Mouse (Mus musculus) hindbrain, embryonic 13.5 days (tissue): ENCODE data around the gene Naxe. TPM values are rescaled to one million over a fixed set of nuclear protein-coding genes. Genes with fewer than 3 reads are reported as not detected.

Experiments
- ATAC-seq: fragments of 200-750 bp; cut with Nextera tagmentation; 2 replicates; pipeline ENCODE4 v1.8.0; 2017; ENCODE audit warnings: moderate TSS enrichment; ENCODE audit not compliant: low FRiP score
- H3K27ac ChIP-seq: fragments of 300-500 bp; sonication (generic); 2 replicates; pipeline ENCODE4 v1.5.1; 2015; ENCODE audit warnings: inconsistent platforms, mild to moderate bottlenecking, moderate library complexity
- H3K27me3 ChIP-seq: fragments of 300-500 bp; sonication (generic); 2 replicates; pipeline ENCODE4 v1.6.1; 2015; ENCODE audit warnings: mild to moderate bottlenecking, inconsistent platforms
- H3K36me3 ChIP-seq: fragments of 300-500 bp; sonication (generic); 2 replicates; pipeline ENCODE4 v1.6.1; 2015; ENCODE audit warnings: mild to moderate bottlenecking, inconsistent platforms
- H3K4me1 ChIP-seq: fragments of 300-500 bp; sonication (generic); replicated peaks from 2 replicates; pipeline ENCODE4 v1.6.1; 2015; ENCODE audit warnings: inconsistent platforms
- H3K4me2 ChIP-seq: fragments of 300-500 bp; sonication (generic); 2 replicates; pipeline ENCODE4 v1.6.1; 2015; ENCODE audit warnings: inconsistent platforms, mild to moderate bottlenecking, moderate library complexity
- H3K4me3 ChIP-seq: fragments of 300-500 bp; sonication (generic); 2 replicates; pipeline ENCODE4 v1.5.1; 2015; ENCODE audit warnings: mild to moderate bottlenecking, inconsistent platforms
- H3K9ac ChIP-seq: fragments of 300-500 bp; sonication (generic); 2 replicates; pipeline ENCODE4 v1.6.1; 2015; ENCODE audit warnings: mild to moderate bottlenecking, inconsistent platforms
- H3K9me3 ChIP-seq: fragments of 300-500 bp; sonication (generic); 2 replicates; pipeline ENCODE4 v1.6.1; 2016; ENCODE audit warnings: inconsistent platforms
- WGBS: fragments of 180-500 bp; shearing (Covaris S2); methylation state at CpG from one replicate; pipeline ENCODE4 v1.1.7; 2015; 5-methylcytosine and 5-hydroxymethylcytosine counted together
- polyA plus RNA-seq: library from polyadenylated mRNA; unstranded; fragments of >200 nt; fragmentation: Nextera tagmentation; extraction: Ambion mirVana; gene quantifications from 2 replicates; pipeline ENCODE4 v1.2.1, GENCODE M21; 2015

Naxe gene
- polyA plus RNA-seq, 1 experiment from 2014 or later: 163 TPM

DNA sequence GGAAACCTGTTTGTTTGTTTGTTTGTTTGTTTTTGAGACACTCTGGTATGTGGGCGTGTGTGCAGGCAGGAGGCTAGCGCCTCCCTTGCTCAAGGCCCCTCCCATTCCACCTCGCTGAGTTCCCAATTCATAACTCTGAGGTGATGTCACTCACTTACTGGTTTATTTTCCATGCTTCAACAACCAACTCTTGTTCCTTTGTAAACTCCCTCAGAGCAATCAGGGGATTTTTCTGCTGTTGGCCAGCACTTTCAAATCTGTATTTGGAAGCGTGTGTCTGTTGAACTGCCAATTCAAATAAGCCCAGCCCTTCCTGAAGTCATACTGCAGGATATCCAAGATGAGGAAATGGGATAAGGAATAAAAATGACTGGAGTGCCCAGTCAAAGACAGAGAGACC, 24.4 kb upstream of the Naxe start:
- no peaks in the 10 kb centered on the region for H3K36me3 ChIP-seq
- H3K27ac ChIP-seq: no peak overlapping the region
- no peak for ATAC-seq
- peak overlapping the region; percentile 47 for H3K4me3 ChIP-seq
- H3K4me1 ChIP-seq: peaks cover 18% of the 10 kb centered on the region
- 21% methylated on average over 4 of the region's 4 CpGs for WGBS
- H3K27me3 ChIP-seq: no peaks in the 10 kb centered on the region
- H3K9ac ChIP-seq: 0 out of 2 replicates have a peak overlapping the region, but pooled peaks have one; percentile 2
- H3K4me2 ChIP-seq: peak overlapping the region; percentile 81
- H3K9me3 ChIP-seq: no peaks in the 10 kb centered on the region

DNA sequence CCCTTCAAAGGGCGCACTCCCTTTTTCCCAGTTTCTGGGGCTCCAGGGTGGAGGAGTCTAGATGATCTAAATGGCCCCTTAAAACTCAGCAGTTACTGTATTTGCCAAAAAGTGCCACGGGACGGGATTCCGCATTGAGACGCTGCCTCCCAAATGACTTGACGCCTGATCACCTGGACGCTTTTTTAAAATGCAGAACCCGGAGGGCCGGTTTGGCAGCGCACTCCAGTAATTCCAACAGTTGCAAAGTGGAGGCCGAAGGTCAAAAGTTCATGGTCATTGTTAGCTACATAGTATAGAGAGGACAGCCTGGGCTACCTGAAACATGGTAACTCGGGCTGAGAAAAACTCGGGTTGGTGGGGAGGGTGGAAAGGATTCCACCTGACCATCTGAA, 23.9 kb upstream of the Naxe start:
- Histone ChIP-seq H3K9me3 (no peaks in the 10 kb centered on the region), H3K27ac (no peak overlapping the region), H3K4me1 (peaks cover 18% of the 10 kb centered on the region), H3K4me2 (peak overlapping the region; percentile 81), H3K36me3 (no peaks in the 10 kb centered on the region), H3K4me3 (peak overlapping the region; percentile 47), H3K27me3 (no peaks in the 10 kb centered on the region), H3K9ac (no peak overlapping the region; the same call in 1 of the 2 replicates)
- no peak for ATAC-seq
- 4% methylated on average over 13 of the region's 13 CpGs for WGBS

DNA sequence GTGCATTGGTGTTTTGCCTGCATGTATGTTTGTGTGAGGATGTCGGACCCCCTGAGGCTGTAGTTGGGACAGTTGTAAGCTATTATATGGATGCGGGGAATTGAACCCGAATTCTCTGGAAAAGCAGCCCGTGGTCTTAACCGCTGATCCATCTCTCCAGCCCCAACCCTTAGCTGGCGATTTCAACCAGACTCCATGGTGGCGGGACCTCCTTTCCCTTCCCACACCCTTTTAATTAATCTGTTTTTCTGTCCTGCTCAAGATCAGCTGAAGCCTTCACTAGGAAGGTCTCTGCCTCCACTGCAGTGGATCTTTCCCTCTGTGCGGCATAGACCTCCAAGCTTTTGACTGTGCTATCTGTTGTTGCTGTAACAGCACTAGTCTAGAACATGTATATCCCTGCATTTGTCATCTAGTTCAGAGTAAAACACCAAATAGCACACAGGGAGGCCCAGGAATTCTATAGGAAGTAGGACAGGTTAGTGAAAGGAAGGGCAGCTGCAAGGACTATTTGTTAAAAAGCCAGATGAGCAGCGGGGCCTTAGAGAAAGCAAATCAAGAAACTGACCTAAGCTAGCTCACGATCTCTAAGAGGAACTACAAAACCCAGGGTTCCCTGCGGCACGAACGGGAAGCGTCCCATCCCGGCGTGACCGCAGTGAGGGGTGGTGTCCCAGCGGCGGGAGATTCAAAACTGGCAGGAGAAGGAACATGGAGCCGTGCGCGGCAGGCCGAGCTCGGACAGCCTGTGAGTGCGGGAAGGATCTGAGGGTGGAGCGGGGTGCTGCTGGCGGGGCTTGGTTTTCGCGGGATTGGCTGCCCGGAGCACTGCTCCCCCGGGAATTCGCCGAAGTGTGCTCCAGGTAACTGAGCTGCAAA, 23.3 kb upstream of the Naxe start, which contains the start of gene Iqgap3:
TSS of gene Iqgap3 (plus strand) at position 627 of the 879 bp plus-strand sequence.
- H3K4me1 ChIP-seq: peaks cover 18% of the 10 kb centered on the region
- no peaks in the 10 kb centered on the region for H3K36me3 ChIP-seq
- peak within 1 kb of the TSS; percentile 47 for H3K4me3 ChIP-seq
- no peaks in the 10 kb centered on the region for H3K27me3 ChIP-seq
- H3K9ac ChIP-seq: peak within 1 kb of the TSS; percentile 56
- H3K9me3 ChIP-seq: no peaks in the 10 kb centered on the region
- H3K4me2 ChIP-seq: peak within 1 kb of the TSS; percentile 81
- H3K27ac ChIP-seq: peak within 1 kb of the TSS; percentile 40; the same call in 1 of the 2 replicates
- 20% methylated on average over 33 of the region's 33 CpGs for WGBS
- ATAC-seq: peak; percentile 89

DNA sequence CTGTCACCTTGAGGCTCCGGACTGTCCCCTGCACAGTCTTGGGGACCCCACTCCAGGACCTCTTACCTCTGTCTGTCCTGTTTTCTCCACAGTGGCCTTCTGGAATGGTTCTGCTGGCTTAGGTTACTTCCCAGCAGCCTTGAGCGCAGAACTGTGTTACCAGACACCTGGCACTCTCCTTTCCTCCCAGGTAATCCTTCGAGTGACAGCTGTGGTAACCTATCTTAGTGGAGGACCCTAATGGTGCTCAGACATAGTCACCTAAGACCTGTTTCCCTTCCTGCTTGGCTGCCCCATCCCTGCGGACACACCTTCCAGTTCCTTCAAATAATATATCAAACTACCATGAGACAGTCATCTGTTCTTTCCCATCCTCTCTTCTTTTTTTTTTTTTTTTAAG, 19.9 kb upstream of the Naxe start, which contains the start of gene Ttc24:
TSS of gene Ttc24 (minus strand) at position 101 of the 400 bp plus-strand sequence.
- Histone ChIP-seq H3K4me3 (no peak within 1 kb of the TSS), H3K27ac (no peak within 1 kb of the TSS), H3K36me3 (no peaks in the 10 kb centered on the region), H3K9ac (no peak within 1 kb of the TSS), H3K4me1 (peaks cover 18% of the 10 kb centered on the region), H3K27me3 (no peaks in the 10 kb centered on the region), H3K9me3 (no peaks in the 10 kb centered on the region), H3K4me2 (no peak within 1 kb of the TSS)
- 83% methylated on average over 4 of the region's 4 CpGs for WGBS
- ATAC-seq: no peak

DNA sequence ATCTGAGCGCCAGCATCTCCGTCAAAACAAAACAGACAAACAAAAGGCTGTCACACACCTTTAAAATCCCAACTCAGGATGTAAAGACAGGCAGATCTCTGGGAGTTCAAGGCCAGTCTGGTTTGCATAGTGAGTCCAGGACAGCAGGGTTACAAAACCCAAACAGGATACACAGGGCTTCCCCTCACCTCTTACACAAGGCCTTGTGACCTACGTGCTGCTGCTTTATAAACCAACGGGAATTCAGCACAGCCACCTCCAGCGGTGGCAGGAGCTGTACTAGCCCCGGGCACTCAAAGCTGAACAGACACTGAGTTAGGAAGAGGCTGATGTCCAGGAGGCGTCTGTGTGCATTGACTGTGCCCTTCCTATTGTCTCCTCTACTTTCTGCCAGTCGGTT, 19.1 kb upstream of the Naxe start:
- peaks cover 10% of the 10 kb centered on the region for H3K4me1 ChIP-seq
- H3K27me3 ChIP-seq: peaks cover 3% of the 10 kb centered on the region; the same call in 1 of the 2 replicates
- no peak overlapping the region for H3K27ac ChIP-seq
- H3K9me3 ChIP-seq: no peaks in the 10 kb centered on the region
- no peak for ATAC-seq
- H3K9ac ChIP-seq: no peak overlapping the region
- H3K4me3 ChIP-seq: no peak overlapping the region
- WGBS: 42% methylated on average over 8 of the region's 8 CpGs
- H3K36me3 ChIP-seq: no peaks in the 10 kb centered on the region
- H3K4me2 ChIP-seq: no peak overlapping the region

DNA sequence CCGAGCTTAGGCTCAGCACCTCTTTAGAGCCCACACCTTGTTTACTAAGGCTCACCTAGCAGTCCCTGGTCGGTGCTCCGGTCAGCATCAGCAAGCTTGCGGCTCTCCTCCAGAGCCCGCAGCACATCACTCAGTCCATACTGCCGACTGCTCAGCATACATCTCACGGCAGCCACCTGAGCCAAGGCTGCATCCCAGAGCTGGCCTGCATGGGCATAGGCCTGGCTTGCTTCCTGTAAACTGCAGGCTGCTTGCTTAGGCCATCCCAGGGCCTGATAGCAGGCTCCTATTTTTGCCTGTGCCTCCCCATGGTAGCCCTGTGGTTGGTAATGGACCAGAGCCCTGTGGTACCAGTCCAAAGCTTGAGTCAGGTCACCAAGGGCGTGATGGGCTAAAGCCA, 16.5 kb upstream of the Naxe start:
- Histone ChIP-seq H3K27ac (no peak overlapping the region), H3K4me1 (no peaks in the 10 kb centered on the region), H3K4me2 (no peak overlapping the region), H3K36me3 (no peaks in the 10 kb centered on the region), H3K9ac (0 out of 2 replicates have a peak overlapping the region, but pooled peaks have one; percentile 9), H3K4me3 (no peak overlapping the region), H3K9me3 (no peaks in the 10 kb centered on the region), H3K27me3 (peaks cover 24% of the 10 kb centered on the region)
- 81% methylated on average over 8 of the region's 8 CpGs for WGBS
- ATAC-seq: no peak

DNA sequence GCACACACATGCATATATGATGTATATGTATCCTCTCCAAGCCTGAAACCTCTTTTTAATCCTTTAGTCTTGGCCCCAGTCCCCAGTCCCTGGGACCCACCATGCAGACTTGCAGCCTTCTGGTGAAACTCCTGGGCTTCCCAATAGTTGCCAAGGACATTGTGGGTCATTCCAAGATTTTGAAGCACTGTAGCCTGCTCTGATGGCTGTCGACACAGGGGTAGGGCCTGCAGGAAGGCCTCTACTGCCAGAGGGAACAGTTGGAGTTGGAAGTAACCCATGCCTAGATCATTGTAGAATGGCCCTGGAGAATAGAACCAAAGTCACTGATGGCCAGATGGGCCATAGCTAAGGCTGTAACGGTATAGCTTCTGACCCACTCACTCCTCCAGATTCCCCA, 16.1 kb upstream of the Naxe start:
- Histone ChIP-seq H3K9me3 (no peaks in the 10 kb centered on the region), H3K4me3 (no peak overlapping the region), H3K9ac (0 out of 2 replicates have a peak overlapping the region, but pooled peaks have one; percentile 9), H3K27me3 (peaks cover 25% of the 10 kb centered on the region), H3K4me2 (no peak overlapping the region), H3K4me1 (no peaks in the 10 kb centered on the region), H3K27ac (no peak overlapping the region), H3K36me3 (no peaks in the 10 kb centered on the region)
- WGBS: 79% methylated on average over 2 of the region's 2 CpGs
- no peak for ATAC-seq

DNA sequence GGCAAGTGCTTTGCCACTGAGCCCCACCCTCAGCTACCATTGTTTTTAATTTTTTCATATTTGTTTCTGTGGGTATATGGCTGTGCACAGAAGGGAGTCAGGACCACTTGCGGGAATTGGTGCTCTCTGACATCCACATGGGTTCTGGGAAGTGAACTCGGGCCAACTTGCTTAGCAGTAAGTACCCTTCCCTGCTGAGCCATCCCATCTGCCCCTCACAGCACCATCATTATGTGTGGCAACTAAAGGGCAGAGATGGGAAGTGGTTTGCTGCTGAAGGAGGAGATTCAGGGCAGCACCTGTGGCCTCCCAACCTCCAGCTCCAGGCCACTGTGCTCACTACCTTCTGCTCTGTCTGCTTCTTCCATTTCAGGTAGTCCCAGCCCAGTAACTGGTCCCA, 15.3 kb upstream of the Naxe start:
- no peak for ATAC-seq
- Histone ChIP-seq H3K9me3 (no peaks in the 10 kb centered on the region), H3K9ac (no peak overlapping the region), H3K4me2 (no peak overlapping the region), H3K27ac (no peak overlapping the region), H3K27me3 (peaks cover 25% of the 10 kb centered on the region), H3K36me3 (no peaks in the 10 kb centered on the region), H3K4me3 (no peak overlapping the region), H3K4me1 (no peaks in the 10 kb centered on the region)
- WGBS: 74% methylated on average over 2 of the region's 2 CpGs

DNA sequence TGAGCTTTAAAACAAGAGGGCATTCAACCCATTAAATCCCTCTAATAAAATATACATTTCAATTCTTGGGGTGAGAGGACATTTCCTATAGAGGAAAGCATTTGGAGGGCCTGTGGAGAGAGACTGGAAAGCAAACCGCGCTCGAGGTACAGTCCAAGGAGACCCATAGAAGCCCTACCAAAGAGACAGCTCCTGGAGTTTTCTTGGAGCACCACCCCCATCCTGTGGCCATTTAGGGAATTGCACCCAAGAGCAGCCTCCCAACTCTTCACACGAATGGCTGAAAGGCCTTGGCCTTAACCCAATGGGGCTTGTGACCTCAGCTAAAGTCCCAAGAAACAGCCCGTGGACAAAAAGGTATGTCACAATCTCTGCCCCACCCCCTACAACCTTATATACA, 13.5 kb upstream of the Naxe start:
- H3K4me3 ChIP-seq: no peak overlapping the region
- H3K4me2 ChIP-seq: no peak overlapping the region
- peak; percentile 79 for ATAC-seq
- no peaks in the 10 kb centered on the region for H3K9me3 ChIP-seq
- peaks cover 25% of the 10 kb centered on the region for H3K27me3 ChIP-seq
- H3K27ac ChIP-seq: no peak overlapping the region
- H3K4me1 ChIP-seq: no peaks in the 10 kb centered on the region
- H3K9ac ChIP-seq: no peak overlapping the region
- 3% methylated on average over 5 of the region's 5 CpGs for WGBS
- no peaks in the 10 kb centered on the region for H3K36me3 ChIP-seq

DNA sequence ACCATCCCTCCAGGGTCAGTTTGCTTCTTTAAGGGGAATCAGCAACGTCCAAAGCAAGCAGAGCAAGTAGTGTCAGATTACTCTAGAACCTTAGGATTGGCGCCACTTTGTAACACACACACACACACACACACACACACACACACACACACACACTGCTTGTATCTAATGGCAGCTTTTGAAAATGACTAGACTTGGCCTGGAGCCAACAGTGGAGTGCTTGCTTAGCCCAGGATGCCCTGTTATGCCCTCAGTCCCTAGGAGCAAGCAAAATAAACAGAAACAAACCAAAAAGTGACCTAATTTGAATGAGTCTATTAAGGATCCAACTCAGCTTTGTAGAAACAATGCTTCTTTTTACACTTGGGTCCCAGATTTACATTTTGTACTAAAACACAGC, 10.1 kb upstream of the Naxe start:
- Histone ChIP-seq H3K4me1 (no peaks in the 10 kb centered on the region), H3K27ac (no peak overlapping the region), H3K4me2 (no peak overlapping the region), H3K36me3 (no peaks in the 10 kb centered on the region), H3K4me3 (no peak overlapping the region), H3K9me3 (no peaks in the 10 kb centered on the region), H3K27me3 (peaks cover 25% of the 10 kb centered on the region), H3K9ac (no peak overlapping the region)
- WGBS: 44% methylated on average over 2 of the region's 2 CpGs
- ATAC-seq: no peak

DNA sequence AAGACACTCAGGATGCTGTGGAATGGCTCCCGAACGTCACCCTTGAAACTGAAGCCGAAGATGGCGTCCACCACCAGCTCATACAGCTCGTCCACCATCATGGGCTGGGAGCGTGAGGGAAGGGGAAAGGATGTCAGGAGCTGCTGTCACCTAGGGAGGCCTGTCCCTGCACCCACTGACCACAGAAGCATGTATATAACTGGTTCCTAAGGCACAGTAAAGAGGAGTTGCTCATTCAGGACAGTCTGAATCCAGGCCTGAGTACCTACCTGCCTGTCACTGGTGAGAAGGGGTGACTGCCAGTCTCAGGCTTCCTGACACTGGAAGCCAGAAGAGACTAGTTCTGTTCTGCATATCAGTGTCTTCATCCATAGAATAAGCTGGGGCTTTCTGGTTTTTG, 1.3 kb downstream of the Naxe start:
- Histone ChIP-seq H3K9me3 (no peaks in the 10 kb centered on the region), H3K4me2 (peak overlapping the region; percentile 88), H3K27ac (no peak overlapping the region), H3K4me3 (peak overlapping the region; percentile 94), H3K27me3 (no peaks in the 10 kb centered on the region), H3K36me3 (peaks cover 49% of the 10 kb centered on the region), H3K4me1 (peaks cover 20% of the 10 kb centered on the region), H3K9ac (peak overlapping the region; percentile 96; the same call in 1 of the 2 replicates)
- 91% methylated on average over 6 of the region's 6 CpGs for WGBS
- no peak for ATAC-seq

DNA sequence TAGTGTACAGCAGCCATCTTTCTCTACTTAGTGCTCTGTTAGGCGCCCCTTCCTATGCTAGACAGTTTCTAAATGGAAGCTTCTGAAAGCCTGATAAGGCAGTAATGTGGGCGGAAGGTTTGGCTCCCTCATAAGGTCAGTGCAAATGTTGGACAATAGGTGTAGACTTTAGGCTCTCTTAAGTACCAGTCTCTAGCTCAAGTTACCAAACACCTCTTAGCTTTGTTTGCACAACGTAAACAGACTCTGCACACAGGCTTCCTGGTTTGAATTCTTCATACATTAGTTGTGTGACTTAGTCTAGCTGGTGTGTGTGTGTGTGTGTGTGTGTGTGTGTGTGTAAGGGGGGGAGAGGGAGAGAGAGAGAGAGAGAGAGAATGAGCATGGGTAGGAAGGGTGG, 8.8 kb downstream of the Naxe start:
- WGBS: 93% methylated on average over 3 of the region's 3 CpGs
- no peaks in the 10 kb centered on the region for H3K9me3 ChIP-seq
- ATAC-seq: no peak
- no peak overlapping the region for H3K27ac ChIP-seq
- H3K9ac ChIP-seq: no peak overlapping the region
- H3K4me3 ChIP-seq: no peak overlapping the region
- peaks cover 44% of the 10 kb centered on the region for H3K36me3 ChIP-seq
- H3K4me2 ChIP-seq: no peak overlapping the region
- H3K27me3 ChIP-seq: no peaks in the 10 kb centered on the region
- H3K4me1 ChIP-seq: 0 out of 2 replicates have a peak, but pooled peaks cover 2% of the 10 kb centered on the region
